Mouse (Mus musculus) liver, adult 2 months (tissue): ENCODE results near the gene 9130213A22Rik.

Source experiments
- CTCF ChIP-seq: fragments of 200-500 bp; IDR thresholded peaks from 2 replicates; pipeline ENCODE4 v1.5.1; 2011; ENCODE audit warnings: low read depth, low read length, control low read depth
- POLR2A ChIP-seq: fragments of 200-500 bp; IDR thresholded peaks from 2 replicates; pipeline ENCODE4 v1.6.1; 2011; ENCODE audit warnings: low read length, control low read depth; ENCODE audit not compliant: insufficient read depth; ENCODE audit errors: extremely low read depth

DNA sequence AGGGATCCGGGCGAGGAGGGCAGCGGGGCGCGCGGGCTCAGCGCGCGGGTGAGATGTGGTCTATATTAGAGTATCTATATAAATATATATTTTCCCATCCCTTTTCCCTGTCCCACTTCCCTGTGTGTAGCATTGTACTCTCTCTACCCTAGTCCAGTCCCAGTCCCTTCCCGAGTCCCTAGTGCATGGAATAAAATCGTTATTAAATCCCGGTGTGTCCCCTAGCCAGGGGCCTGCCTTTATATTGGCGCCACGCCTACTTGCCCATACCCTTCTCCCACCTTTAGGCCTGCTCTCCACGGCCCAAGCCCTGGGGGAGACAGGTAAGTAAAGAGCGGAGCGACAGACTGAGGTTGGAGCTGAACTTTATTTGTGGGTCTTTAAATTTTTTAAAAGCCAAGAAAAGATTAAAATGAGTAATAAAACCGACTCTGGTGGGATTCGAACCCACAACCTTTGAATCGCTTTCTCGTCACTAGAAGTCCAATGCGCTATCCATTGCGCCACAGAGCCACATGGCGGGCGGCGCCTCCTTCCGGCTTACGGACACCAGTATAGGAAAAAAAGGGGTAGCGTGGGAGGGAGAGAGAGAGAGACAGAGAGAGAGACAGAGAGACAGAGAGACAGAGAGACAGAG, 785 bp upstream of the 9130213A22Rik start:
- TF ChIP-seq CTCF (no peak), POLR2A (no peak)
